Mouse (Mus musculus) forelimb bud, embryonic 11.5 days (tissue): ENCODE measurements around the gene Trf.

Experiments used
- DNase-seq: peaks from one replicate; pipeline ENCODE4 v3.0.0-alpha.2; 2012; ENCODE audit warnings: low read depth, low spot score

Gene Trf

DNA sequence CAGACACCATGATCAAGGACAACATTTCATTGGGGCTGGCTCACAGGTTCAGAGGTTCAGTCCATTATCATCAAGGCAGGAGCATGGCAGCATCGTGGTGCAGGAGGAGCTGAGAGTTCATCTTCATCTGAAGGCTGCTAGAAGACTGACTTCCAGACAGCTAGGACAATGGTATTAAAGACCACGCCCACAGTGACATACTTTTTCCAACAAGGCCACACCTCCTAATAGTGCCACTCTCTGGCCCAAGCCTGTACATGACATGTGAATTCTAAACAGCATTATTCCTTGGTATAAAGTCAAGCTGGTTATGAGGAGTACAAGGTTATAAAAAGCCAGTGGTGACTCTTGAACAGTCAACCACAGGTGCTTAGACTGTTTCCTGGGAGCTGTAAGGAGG is 75.7 kb downstream of the Trf start:
- no peak for DNase-seq
